Mouse (Mus musculus): Measurements from ENCODE around the gene Nek5. TPM values are rescaled to one million over a fixed set of nuclear protein-coding genes. Genes with fewer than 3 reads are reported as not detected.
A peak's percentile ranks its signal among the peaks of the same experiment; 100 is the strongest.
"Not testable (repeated sequence)": the region's sequence is repeated elsewhere in the genome, so short reads cannot be mapped to it uniquely, and the experiment has no call there.

Nek5 gene
- not detected for polyA plus RNA-seq (2017; shearing (Covaris generic))

- ATAC-seq = peak; percentile 78
These were observed at the start of gene Nek5 for GRCm38 (mm10) chr8:22124220-22125152. Nek5 (minus strand) TSS chr8:22125053.

- no peak for ATAC-seq
These were observed 44.3 kb upstream of the Nek5 start for GRCm38 (mm10) chr8:22169167-22169566.

- peak; percentile 94 for ATAC-seq
These were observed 41.3 kb upstream of the Nek5 start, which contains the start of gene Nek3 for GRCm38 (mm10) chr8:22166080-22166603. Nek3 (minus strand) TSS chr8:22166435.

GRCm38 (mm10) chr8:22165251-22166079, 40.6 kb upstream of the Nek5 start:
- ATAC-seq = peak; percentile 40

- ATAC-seq = no peak
These were observed 39.6 kb upstream of the Nek5 start for GRCm38 (mm10) chr8:22164431-22164830.

GRCm38 (mm10) chr8:22162206-22162605, 37.4 kb upstream of the Nek5 start:
- no peak for ATAC-seq

GRCm38 (mm10) chr8:22150345-22150663, 25.5 kb upstream of the Nek5 start:
- ATAC-seq = no peak

- ATAC-seq = no peak
These were observed 24.9 kb upstream of the Nek5 start for GRCm38 (mm10) chr8:22149643-22150344.

- ATAC-seq = no peak
These were observed 23.5 kb upstream of the Nek5 start for GRCm38 (mm10) chr8:22148367-22148740.

GRCm38 (mm10) chr8:22147706-22148366, 23.0 kb upstream of the Nek5 start:
- ATAC-seq = no peak

GRCm38 (mm10) chr8:22145831-22146230, 21.0 kb upstream of the Nek5 start:
- no peak for ATAC-seq

GRCm38 (mm10) chr8:22143764-22144491, 19.1 kb upstream of the Nek5 start:
- no peak for ATAC-seq

- ATAC-seq = no peak
These were observed 17.7 kb upstream of the Nek5 start for GRCm38 (mm10) chr8:22142592-22142991.

GRCm38 (mm10) chr8:22141836-22142385, 17.1 kb upstream of the Nek5 start:
- ATAC-seq = no peak

- not testable (repeated sequence) for ATAC-seq
These were observed 11.6 kb upstream of the Nek5 start for GRCm38 (mm10) chr8:22136462-22136861.

- ATAC-seq = no peak
These were observed 9.9 kb upstream of the Nek5 start for GRCm38 (mm10) chr8:22134750-22135135.

- no peak for ATAC-seq
These were observed 9.4 kb upstream of the Nek5 start for GRCm38 (mm10) chr8:22134078-22134749.

- no peak for ATAC-seq
These were observed 7.2 kb upstream of the Nek5 start for GRCm38 (mm10) chr8:22132062-22132461.

GRCm38 (mm10) chr8:22107020-22107419, 17.8 kb downstream of the Nek5 start:
- no peak for ATAC-seq

- ATAC-seq = no peak
These were observed 33.3 kb downstream of the Nek5 start for GRCm38 (mm10) chr8:22091568-22091967.
